Mouse (Mus musculus) activated CD4-positive, CD25-positive, alpha-beta regulatory T cell (primary cell): ENCODE measurements around the gene Ppy. TPM values are rescaled to one million over a fixed set of nuclear protein-coding genes. Genes with fewer than 3 reads are reported as not detected.

Source experiments
- polyA plus RNA-seq, 2 experiments: library from polyadenylated mRNA; unstranded; fragments of 100-300 nt; shearing (Covaris generic); gene quantifications; one replicate each; pipeline ENCODE4 v1.2.1; 2017

The Ppy gene
- not detected for polyA plus RNA-seq

GRCm38 (mm10) chr11:102101219-102101618 is at the start of gene Ppy:
Ppy (minus strand) TSS chr11:102101319.

GRCm38 (mm10) chr11:102145471-102146001 is 44.4 kb upstream of the Ppy start, which contains the start of gene Nags:
Nags (plus strand) TSS chr11:102145513.

GRCm38 (mm10) chr11:102107732-102108131 is 6.6 kb upstream of the Ppy start, which contains the start of gene Pyy:
Pyy (minus strand) TSS chr11:102107832.

GRCm38 (mm10) chr11:102087931-102088898 is 12.9 kb downstream of the Ppy start, which contains the start of gene Mpp2:
Mpp2 (minus strand) TSS chr11:102088515.

Other genes with a start within 250 kb of the Ppy start
- gene Meox1, start 206.9 kb downstream of the Ppy start, polyA plus RNA-seq: under 1 TPM in 1 of 2 experiments, not detected in 1; 0.10 TPM
- gene Sost, start 134.3 kb downstream of the Ppy start, polyA plus RNA-seq: not detected
- not detected for gene Cfap97d1, start 117.0 kb downstream of the Ppy start, polyA plus RNA-seq
- 1 to 10 TPM in 1 of 2 experiments, under 1 TPM in 1; 0.77 to 1.6 TPM for gene Dusp3, start 114.3 kb downstream of the Ppy start, polyA plus RNA-seq
- under 1 TPM; 0.06 to 0.15 TPM for gene Mpp3, start 72.9 kb downstream of the Ppy start, polyA plus RNA-seq
- under 1 TPM in 1 of 2 experiments, not detected in 1; 0.21 TPM for gene Cd300lg, start 59.8 kb downstream of the Ppy start, polyA plus RNA-seq
- gene Mpp2, start 12.8 kb downstream of the Ppy start, polyA plus RNA-seq: 1 to 10 TPM; 1.5 to 3.2 TPM
- not detected for gene Pyy, start 6.5 kb upstream of the Ppy start, polyA plus RNA-seq
- gene Nags, start 44.2 kb upstream of the Ppy start, polyA plus RNA-seq: under 1 TPM in 1 of 2 experiments, not detected in 1; 0.14 TPM
- 10 to 100 TPM in 1 of 2 experiments, 1 to 10 TPM in 1; 4.9 to 10.4 TPM for gene Tmem101, start 55.1 kb upstream of the Ppy start, polyA plus RNA-seq
- 10 to 100 TPM; 71.5 to 99.9 TPM for gene Lsm12, start 84.0 kb upstream of the Ppy start, polyA plus RNA-seq
- gene G6pc3, start 88.3 kb upstream of the Ppy start, polyA plus RNA-seq: 10 to 100 TPM; 23.4 to 38.3 TPM
- gene Hdac5, start 128.8 kb upstream of the Ppy start, polyA plus RNA-seq: 10 to 100 TPM; 23.2 to 25.0 TPM
- gene BC030867, start 147.6 kb upstream of the Ppy start, polyA plus RNA-seq: 1 to 10 TPM; 1.3 to 2.5 TPM
- not detected for gene Asb16, start 167.4 kb upstream of the Ppy start, polyA plus RNA-seq
- 10 to 100 TPM; 53.2 to 53.9 TPM for gene Tmub2, start 183.6 kb upstream of the Ppy start, polyA plus RNA-seq
- gene Atxn7l3, start 195.3 kb upstream of the Ppy start, polyA plus RNA-seq: 10 to 100 TPM; 18.9 to 21.8 TPM
- gene Ubtf, start 218.4 kb upstream of the Ppy start, polyA plus RNA-seq: 100 to 1,000 TPM; 104 to 123 TPM